Mouse (Mus musculus) stomach, postnatal 0 days (tissue): ENCODE data around the gene Deup1.

ENCODE experiments used
- CTCF ChIP-seq: IDR thresholded peaks from 2 replicates; pipeline ENCODE4 v1.5.1; 2016; ENCODE audit warnings: antibody characterized with exemption, low read depth, mild to moderate bottlenecking, moderate library complexity
- EP300 ChIP-seq: optimal IDR thresholded peaks from 2 replicates; pipeline ENCODE3; 2016; ENCODE audit warnings: antibody characterized with exemption

DNA sequence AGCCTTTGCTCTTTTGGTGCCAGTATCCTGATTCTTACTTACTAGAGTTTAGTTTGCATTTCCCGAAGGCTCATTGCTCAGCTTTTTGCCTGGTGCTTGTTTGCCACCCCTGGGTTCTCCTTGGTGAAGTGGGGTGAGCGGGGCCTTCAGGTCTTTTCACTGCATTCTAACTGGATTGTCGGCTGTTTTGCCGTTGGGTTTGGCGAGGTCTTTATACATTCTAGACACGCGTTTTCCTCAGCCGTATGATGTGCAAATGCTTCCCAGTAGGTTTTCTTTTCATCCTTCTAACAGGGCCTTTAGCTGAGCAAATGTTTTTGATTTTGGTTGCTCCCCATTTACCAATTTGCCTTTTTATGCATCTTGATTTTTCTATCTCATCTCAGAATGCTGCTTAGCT lies 74.4 kb downstream of the Deup1 start:
- no peak for TF ChIP-seq CTCF
- no peak for TF ChIP-seq EP300
